Mouse (Mus musculus) left cerebral cortex, postnatal 36 days (tissue): ENCODE data around the gene Ccdc148. TPM values are rescaled to one million over a fixed set of nuclear protein-coding genes. Genes with fewer than 3 reads are reported as not detected.

ENCODE experiments used
- DNase-seq, 2 experiments: peaks; one replicate each; pipeline ENCODE4 v3.0.0; 2021 to 2022; ENCODE audit warnings: low spot score in 2 of 2, mixed read lengths in 1 of 2
- intact Hi-C: fragments of 180-260 bp; cut with DNase I; formaldehyde crosslinking; loops from one replicate; pipeline ENCODE4 v1.15.1; 2025
- total RNA-seq, 2 experiments: library from RNA; stranded (reverse); gene quantifications; 2 replicates each; pipeline ENCODE4 v1.2.3; 2021

Ccdc148 gene
- total RNA-seq, 2 experiments from 2014 or later, result 11.1 to 12.2 TPM

DNA sequence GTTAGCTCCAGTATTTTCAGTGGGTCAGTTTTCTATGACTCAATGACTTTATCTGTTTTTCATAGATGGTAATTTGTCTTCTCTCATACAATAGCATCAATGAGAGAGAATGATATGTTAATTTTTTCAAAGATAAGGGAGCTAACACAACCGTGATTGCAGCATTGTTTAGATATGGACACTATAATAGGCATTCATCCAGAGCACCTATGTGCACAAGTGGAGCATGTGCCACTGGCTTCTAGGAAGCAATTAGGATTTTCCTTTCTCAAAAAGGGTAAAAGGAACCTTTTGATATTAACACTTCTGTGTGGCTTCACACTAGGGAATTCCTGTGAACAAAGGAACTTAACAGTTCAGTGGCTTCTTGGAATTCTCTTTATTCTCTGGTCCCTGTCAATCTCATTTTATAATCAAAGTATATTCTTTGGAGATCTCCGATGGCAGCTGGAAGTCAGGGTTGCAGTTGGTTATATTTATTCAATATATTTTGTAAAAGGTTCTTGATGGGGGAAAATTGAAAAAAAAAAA lies 203.6 kb downstream of the Ccdc148 start:
- intact Hi-C loops, result no loop called here
- DNase-seq, result no peak

GRCm38 (mm10) chr2:58956351-58956750 lies 204.1 kb downstream of the Ccdc148 start:
- no peak for DNase-seq
- intact Hi-C loops, result no loop called here

- no peak for DNase-seq
Observed at GRCm38 (mm10) chr2:58952101-58952500, 208.4 kb downstream of the Ccdc148 start.

GRCm38 (mm10) chr2:58948796-58949195 lies 211.7 kb downstream of the Ccdc148 start:
- intact Hi-C loops, result no loop called here
- no peak for DNase-seq

More at GRCm38 (mm10) chr2:58952101-58952500, 208.4 kb downstream of the Ccdc148 start:
- intact Hi-C loops, result no loop called here

DNA sequence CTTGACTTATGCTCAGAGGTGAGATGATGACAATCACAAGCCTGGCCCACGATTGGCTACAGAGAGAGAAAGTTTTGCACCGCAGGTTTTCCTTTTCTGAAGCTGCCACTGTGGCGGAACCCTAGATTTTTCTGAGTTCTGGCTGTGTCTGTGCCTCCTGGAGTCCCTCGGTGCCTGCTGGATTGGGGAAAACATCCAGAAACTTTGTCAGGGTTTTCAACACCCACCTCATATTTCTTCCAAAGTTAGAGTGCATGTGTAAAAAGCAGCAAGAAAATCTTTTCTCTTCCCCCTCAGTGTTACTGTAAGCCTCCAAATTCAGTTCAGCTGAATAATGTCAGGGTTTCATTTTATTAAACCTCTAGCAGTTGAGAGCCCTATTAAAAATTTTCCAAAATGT lies 219.1 kb downstream of the Ccdc148 start:
- intact Hi-C loops, result no loop called here
- peak; percentile 9 to 13 for DNase-seq

DNA sequence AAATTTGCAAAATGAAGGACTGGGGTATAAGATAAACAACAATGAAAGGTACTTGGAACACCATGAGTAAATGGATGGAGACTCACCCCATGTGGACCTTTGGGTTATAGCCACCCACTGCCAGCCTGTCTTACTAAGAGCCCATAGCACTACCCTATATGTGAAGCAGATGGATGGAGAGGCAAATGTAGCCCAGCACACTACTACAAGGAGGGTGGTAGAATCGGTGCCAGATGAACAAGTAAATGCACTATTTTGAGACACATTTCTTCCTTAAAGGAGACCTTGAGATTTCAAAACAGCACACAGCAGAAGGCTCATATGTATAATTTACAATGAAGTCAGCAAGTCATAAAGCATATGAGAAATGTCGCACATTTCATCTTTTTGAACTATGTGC lies 234.9 kb downstream of the Ccdc148 start:
- intact Hi-C loops, result no loop called here
- peak in 1 of 2 experiments; percentile 14 for DNase-seq

GRCm38 (mm10) chr2:58918351-58918750 lies 242.1 kb downstream of the Ccdc148 start:
- DNase-seq, result no peak
- intact Hi-C loops, result no loop called here

- no peak for DNase-seq
- intact Hi-C loops, result no loop called here
Observed at GRCm38 (mm10) chr2:58912339-58912738, 248.1 kb downstream of the Ccdc148 start.

- no peak for DNase-seq
- intact Hi-C loops, result no loop called here
Observed at GRCm38 (mm10) chr2:58906814-58907516, 253.5 kb downstream of the Ccdc148 start.

GRCm38 (mm10) chr2:58905057-58905456 lies 255.4 kb downstream of the Ccdc148 start:
- DNase-seq, result no peak
- intact Hi-C loops, result no loop called here

DNA sequence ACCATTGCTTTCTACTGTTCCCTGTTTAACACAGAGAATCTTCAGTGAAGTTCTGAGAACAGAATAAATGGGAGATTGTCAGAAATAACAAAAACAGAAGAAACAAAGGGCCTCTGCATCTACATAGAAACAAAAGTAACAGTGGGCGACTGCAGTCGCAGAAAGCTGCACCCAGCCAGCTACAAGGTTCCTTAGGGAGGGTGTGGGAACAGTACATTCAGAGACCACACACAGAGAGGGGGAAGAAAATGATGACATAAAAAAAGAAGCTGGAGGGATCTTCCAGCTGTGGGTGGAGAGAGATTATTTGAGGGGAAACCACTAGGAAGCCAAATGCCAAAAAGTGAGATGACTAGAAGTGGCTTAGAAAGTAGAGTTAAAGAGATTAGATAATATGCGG lies 280.6 kb downstream of the Ccdc148 start:
- intact Hi-C loops, result no loop called here
- peak in 1 of 2 experiments; percentile 7 for DNase-seq

DNA sequence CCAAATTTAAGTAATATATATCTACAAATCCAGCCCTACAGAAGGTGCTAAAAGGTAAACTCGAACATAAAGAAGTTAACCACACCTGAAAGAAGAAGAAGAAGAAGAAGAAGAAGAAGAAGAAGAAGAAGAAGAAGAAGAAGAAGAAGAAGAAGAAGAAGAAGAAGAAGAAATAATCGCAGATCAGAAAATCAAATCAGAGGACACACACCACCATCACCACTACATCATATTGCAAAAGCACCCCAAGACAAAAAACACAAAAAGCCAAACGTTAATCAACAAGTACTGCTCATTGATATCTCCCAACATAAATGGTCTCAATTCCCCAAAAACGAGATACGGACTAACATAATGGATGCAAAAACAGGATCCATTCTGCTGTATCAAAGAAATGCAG lies 301.3 kb downstream of the Ccdc148 start, which contains the start of gene Gm11099:
TSS of gene Gm11099 (plus strand) at position 301 of the 400 bp plus-strand sequence.
- no peak for DNase-seq
- intact Hi-C loops, result no loop called here

GRCm38 (mm10) chr2:58844499-58844898 lies 316.0 kb downstream of the Ccdc148 start:
- DNase-seq, result no peak

GRCm38 (mm10) chr2:58842443-58842842 lies 318.0 kb downstream of the Ccdc148 start:
- no peak for DNase-seq
- intact Hi-C loops, result no loop called here

More at GRCm38 (mm10) chr2:58844499-58844898, 316.0 kb downstream of the Ccdc148 start:
- intact Hi-C loops, result no loop called here

- intact Hi-C loops, result no loop called here
- DNase-seq, result no peak
Observed at GRCm38 (mm10) chr2:58841021-58841420, 319.5 kb downstream of the Ccdc148 start.

GRCm38 (mm10) chr2:58832253-58832980 lies 328.1 kb downstream of the Ccdc148 start:
- DNase-seq, result no peak
- intact Hi-C loops, result loop anchor here (5.0 kb wide), 1 partner anchor 330 kb away; the partner anchor contains the start of genes Ccdc148 and Pkp4

DNA sequence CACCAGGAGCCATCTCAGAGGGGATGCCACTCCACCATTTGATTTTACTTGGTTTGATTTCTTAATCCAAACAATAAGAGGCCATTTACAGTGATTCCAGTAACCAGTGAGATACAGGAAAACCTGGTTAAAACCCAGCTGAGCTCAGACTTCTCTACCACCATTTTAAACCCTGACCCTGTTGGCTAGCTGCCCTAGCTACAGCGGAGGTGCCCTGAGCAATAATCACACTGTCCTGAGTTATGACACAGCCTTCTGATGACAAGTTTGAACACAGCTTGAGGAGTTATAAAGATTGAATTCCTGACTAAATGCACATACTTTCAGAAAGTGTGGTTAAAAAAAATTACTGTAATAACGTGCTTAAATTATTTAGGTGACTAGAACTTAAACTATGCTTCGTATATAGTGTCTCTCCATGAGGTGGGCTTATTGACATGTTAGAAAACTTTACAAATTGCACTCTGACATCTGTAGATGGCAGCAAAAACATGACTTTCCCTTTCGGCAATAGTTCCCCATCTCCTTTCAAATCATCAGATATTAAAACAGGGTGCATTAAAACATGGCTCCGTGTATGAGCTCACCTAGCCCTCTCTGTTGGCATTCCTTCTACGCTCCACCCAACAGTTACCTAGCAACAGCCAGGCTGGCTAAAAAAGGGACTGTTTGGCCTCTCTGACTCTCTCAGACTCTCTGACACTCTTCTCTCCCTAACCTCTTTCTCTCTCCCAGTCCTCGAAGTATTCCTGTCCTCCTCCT lies 330.3 kb downstream of the Ccdc148 start:
- intact Hi-C loops, result loop anchor here (5.0 kb wide), 1 partner anchor 332 kb away; the partner anchor contains the start of genes Ccdc148 and Pkp4
- DNase-seq, result no peak

GRCm38 (mm10) chr2:58828910-58829600 lies 331.4 kb downstream of the Ccdc148 start:
- DNase-seq, result no peak
- intact Hi-C loops, result no loop called here

- intact Hi-C loops, result no loop called here
- no peak for DNase-seq
Observed at GRCm38 (mm10) chr2:58812941-58813340, 347.5 kb downstream of the Ccdc148 start.
